Mouse (Mus musculus) spleen, adult 2 months (tissue): ENCODE data around the gene Alg14. TPM values are rescaled to one million over a fixed set of nuclear protein-coding genes. Genes with fewer than 3 reads are reported as not detected.
A peak's percentile ranks its signal among the peaks of the same experiment; 100 is the strongest.

Experiments
- DNase-seq, 2 experiments: peaks; one replicate each; pipeline versions ENCODE4 v3.0.0 to v3.0.0-alpha.2; 2012 to 2021; ENCODE audit warnings: low spot score in 2 of 2, low read depth in 1 of 2
- H3K27ac ChIP-seq: fragments of 200-500 bp; 2 replicates; pipeline ENCODE4 v1.5.1; 2012; ENCODE audit warnings: low read length, inconsistent platforms; ENCODE audit not compliant: insufficient read depth
- H3K27me3 ChIP-seq: fragments of 200-500 bp; 2 replicates; pipeline ENCODE4 v1.6.1; 2012; ENCODE audit warnings: mild to moderate bottlenecking, moderate library complexity, low read length, inconsistent platforms; ENCODE audit not compliant: control insufficient read depth, insufficient read depth
- H3K36me3 ChIP-seq: fragments of 200-500 bp; 2 replicates; pipeline ENCODE4 v1.6.1; 2012; ENCODE audit warnings: mild to moderate bottlenecking, low read length, inconsistent platforms; ENCODE audit not compliant: control insufficient read depth, insufficient read depth
- H3K4me1 ChIP-seq: fragments of 200-500 bp; 2 replicates; pipeline ENCODE4 v1.6.1; 2011; ENCODE audit warnings: inconsistent platforms; ENCODE audit not compliant: control insufficient read depth, insufficient read depth, insufficient read length
- H3K4me3 ChIP-seq: fragments of 200-500 bp; 2 replicates; pipeline ENCODE4 v1.5.1; 2011; ENCODE audit warnings: mild to moderate bottlenecking, inconsistent platforms; ENCODE audit not compliant: insufficient read depth, insufficient read length; ENCODE audit errors: extremely low read depth
- CTCF ChIP-seq: fragments of 200-500 bp; IDR thresholded peaks from 2 replicates; pipeline ENCODE4 v1.5.1; 2011; ENCODE audit warnings: mild to moderate bottlenecking, inconsistent platforms; ENCODE audit not compliant: insufficient read depth, insufficient read length, insufficient replicate concordance; ENCODE audit errors: extremely low read depth
- POLR2A ChIP-seq: fragments of 200-500 bp; IDR thresholded peaks from 2 replicates; pipeline ENCODE4 v1.6.1; 2011; ENCODE audit warnings: low read depth, low read length, inconsistent platforms
- WGBS: fragments of 180-500 bp; shearing (Covaris S2); methylation state at CpG from one replicate; pipeline ENCODE4 v1.1.7; 2018; 5-methylcytosine and 5-hydroxymethylcytosine counted together
- polyA plus RNA-seq: library from polyadenylated mRNA; depleted of rRNA; stranded (reverse); fragments of >200 nt; gene quantifications from 2 replicates; pipeline ENCODE4 v1.2.3, GENCODE M21; 2012

The Alg14 gene
- polyA plus RNA-seq, 1 experiment = 4.3 TPM

GRCm38 (mm10) chr3:121370301-121370700 is 78.7 kb downstream of the Alg14 start:
- DNase-seq = peak; percentile 67
- Histone ChIP-seq H3K27me3 (no peaks in the 10 kb centered on the region), H3K27ac (peak overlapping the region; percentile 81), H3K36me3 (no peaks in the 10 kb centered on the region), H3K4me3 (peak overlapping the region; percentile 52), H3K4me1 (peaks cover 11% of the 10 kb centered on the region; the same call in 1 of the 2 replicates)
- TF ChIP-seq CTCF (no peak), POLR2A (no peak)
- 11% methylated on average over 13 of the region's 13 CpGs for WGBS

DNA sequence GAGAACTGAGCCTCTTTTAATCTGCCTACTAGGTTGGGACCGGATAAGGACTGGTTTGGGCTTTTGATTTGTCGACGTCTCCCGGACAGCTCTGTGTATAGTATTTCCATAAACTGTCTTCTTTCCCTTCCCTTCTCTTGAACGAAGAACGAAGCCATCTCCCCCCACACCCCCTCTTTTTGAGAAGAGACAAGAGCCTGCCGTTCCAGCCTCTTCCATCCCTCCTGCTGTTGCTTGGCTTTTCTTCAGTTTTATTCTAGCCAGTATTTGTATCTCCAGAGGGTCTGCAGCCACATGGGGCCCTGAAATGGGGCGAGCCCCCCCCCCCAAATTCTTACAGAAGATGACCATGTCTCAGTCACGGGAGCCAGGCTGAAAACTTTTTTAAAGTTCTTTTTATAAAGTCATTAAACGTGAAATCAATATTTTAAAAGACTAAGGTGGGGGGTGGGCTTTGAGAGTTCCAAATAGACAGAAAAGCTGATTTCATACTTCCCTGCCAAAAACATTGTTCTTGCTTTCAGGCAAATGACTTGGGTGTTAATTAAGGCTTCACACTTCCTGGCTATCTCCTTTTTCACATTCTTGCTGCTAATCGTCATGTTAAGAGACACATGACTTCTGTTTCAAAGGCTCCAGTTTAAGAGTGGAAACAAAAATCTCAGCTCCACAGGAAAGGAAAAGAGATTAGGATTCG is 79.4 kb downstream of the Alg14 start:
- H3K27ac ChIP-seq = peak overlapping the region; percentile 81
- TF ChIP-seq POLR2A (no peak), CTCF (no peak)
- H3K4me1 ChIP-seq = peaks cover 11% of the 10 kb centered on the region; the same call in 1 of the 2 replicates
- no peaks in the 10 kb centered on the region for H3K27me3 ChIP-seq
- WGBS = 57% methylated on average over 12 of the region's 12 CpGs
- DNase-seq = no peak
- H3K4me3 ChIP-seq = no peak overlapping the region; the same call in 1 of the 2 replicates
- no peaks in the 10 kb centered on the region for H3K36me3 ChIP-seq

GRCm38 (mm10) chr3:121371527-121372220 is 80.1 kb downstream of the Alg14 start:
- 50% methylated on average over 8 of the region's 8 CpGs for WGBS
- H3K36me3 ChIP-seq = no peaks in the 10 kb centered on the region
- peak overlapping the region; percentile 55 for H3K27ac ChIP-seq
- H3K27me3 ChIP-seq = no peaks in the 10 kb centered on the region
- H3K4me3 ChIP-seq = no peak overlapping the region
- peaks cover 11% of the 10 kb centered on the region; the same call in 1 of the 2 replicates for H3K4me1 ChIP-seq
- no peak for DNase-seq
- TF ChIP-seq CTCF (no peak), POLR2A (no peak)

DNA sequence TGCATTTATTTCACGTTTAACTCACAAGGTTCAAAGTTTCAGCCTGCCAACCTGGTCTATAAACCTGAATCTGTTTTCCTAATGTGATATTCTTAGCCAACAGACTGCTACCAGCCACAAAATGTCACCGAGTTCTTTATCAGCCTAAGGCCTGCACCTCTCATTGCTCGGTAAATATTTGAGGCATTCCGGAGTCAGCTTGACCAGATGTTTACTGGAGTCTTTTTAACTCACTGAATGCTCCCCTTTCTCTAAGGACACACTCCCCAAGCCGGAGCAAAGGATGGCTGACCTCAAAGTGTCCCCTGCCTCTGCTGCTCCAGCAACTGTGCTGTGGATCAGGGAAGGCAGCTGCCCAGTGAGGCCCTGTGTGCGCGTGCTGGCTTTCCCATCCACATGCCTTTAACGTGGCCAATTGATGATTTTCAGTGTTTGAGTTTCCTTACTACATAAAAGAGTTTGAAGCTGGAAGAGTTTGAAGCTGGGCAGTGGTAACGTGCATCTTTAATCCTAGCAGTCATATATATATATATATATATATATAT is 82.4 kb downstream of the Alg14 start:
- Histone ChIP-seq H3K4me3 (no peak overlapping the region), H3K4me1 (peaks cover 11% of the 10 kb centered on the region; the same call in 1 of the 2 replicates), H3K27ac (no peak overlapping the region), H3K27me3 (no peaks in the 10 kb centered on the region), H3K36me3 (no peaks in the 10 kb centered on the region)
- no peak for TF ChIP-seq POLR2A
- TF ChIP-seq CTCF = no peak
- DNase-seq = no peak
- 92% methylated on average over 9 of the region's 9 CpGs for whole genome bisulfite sequencing

DNA sequence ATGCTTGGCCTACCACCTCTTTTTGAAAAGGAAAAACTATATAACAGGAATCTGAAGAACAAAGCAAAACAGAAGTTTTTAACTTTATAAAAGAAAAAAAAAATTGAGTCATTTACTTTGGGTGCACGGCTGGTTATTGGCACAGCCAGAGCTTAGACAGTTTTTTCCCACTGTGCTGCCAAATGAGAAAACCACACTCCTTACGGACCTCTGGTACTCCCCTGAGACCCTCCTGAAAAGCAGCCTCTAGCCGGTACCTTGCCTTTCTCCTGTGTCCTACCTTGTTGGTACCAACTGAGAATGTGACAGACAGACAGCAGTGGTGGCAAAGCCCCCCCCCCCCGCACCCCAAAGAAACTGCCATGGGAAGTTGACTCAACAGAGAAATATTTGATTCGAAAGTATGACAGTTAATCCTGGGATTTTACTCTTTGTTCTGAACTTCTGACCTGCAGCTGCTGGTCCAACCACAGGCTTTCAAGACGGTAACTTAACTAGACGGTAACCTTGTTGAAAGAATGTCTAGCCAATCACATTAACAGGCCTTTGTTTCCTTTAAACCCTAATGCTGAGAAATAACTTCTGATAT is 84.1 kb downstream of the Alg14 start:
- TF ChIP-seq POLR2A (no peak), CTCF (no peak)
- no peaks in the 10 kb centered on the region for H3K36me3 ChIP-seq
- H3K4me1 ChIP-seq = peaks cover 9% of the 10 kb centered on the region; the same call in 1 of the 2 replicates
- DNase-seq = no peak
- H3K4me3 ChIP-seq = no peak overlapping the region
- H3K27me3 ChIP-seq = no peaks in the 10 kb centered on the region
- WGBS = 68% methylated on average over 7 of the region's 7 CpGs
- H3K27ac ChIP-seq = no peak overlapping the region

DNA sequence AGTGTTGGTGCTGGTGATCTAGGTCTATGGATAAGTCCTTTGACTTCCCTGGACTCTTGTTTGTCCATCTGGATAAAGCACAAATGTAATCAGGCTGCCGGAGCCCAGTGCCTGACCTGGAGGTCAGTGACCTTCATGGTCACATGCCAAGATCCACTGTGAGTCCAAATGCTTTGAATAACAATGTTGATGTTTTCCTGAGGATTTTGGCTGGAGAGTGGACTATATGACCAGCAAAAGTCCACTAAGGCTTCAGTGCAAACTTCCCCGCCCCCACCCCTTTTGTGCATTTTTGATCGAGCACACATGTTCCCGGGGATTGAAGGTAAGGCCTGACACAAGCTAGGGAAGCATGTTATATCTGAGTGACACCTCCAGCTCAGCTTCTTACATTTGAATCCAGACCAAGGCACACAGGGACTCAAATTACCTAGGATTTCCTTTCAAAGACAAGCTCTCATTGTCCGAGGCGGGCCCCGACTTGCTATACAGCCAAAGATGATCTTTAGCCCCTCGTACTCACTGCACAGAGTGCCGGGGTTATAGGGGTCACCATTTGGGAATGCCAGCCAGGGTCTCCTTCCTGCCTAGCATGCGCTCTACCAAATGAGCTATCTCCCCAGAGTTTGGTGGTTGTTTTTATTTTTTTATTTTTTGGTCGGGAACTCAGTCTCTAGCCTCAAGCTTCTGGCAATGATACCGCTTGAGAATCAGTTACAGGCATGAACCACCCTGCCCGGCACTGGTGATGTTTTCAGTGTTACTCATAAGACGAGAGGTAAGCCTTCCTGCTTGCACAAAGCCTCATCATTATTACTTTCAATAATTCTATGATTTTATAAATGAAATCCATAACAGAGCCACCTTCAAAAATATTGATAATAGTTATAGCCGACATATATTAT is 87.4 kb downstream of the Alg14 start:
- no peak for TF ChIP-seq CTCF
- TF ChIP-seq POLR2A = no peak
- H3K27ac ChIP-seq = no peak overlapping the region
- no peaks in the 10 kb centered on the region for H3K27me3 ChIP-seq
- no peaks in the 10 kb centered on the region for H3K4me1 ChIP-seq
- no peak overlapping the region for H3K4me3 ChIP-seq
- 91% methylated on average over 15 of the region's 15 CpGs for WGBS
- no peaks in the 10 kb centered on the region for H3K36me3 ChIP-seq
- no peak for DNase-seq
